Mouse (Mus musculus) hindbrain, embryonic 14.5 days (tissue): ENCODE results near the gene Srrt. TPM values are rescaled to one million over a fixed set of nuclear protein-coding genes. Genes with fewer than 3 reads are reported as not detected.
A peak's percentile ranks its signal among the peaks of the same experiment; 100 is the strongest.

Experiments used
- ATAC-seq: fragments of 200-750 bp; cut with Nextera tagmentation; 2 replicates; pipeline ENCODE4 v1.8.0; 2017; ENCODE audit warnings: moderate number of reproducible peaks, mild to moderate bottlenecking, moderate TSS enrichment, moderate library complexity; ENCODE audit not compliant: low FRiP score
- DNase-seq: peaks from one replicate; pipeline ENCODE4 v3.0.0-alpha.2; 2015; ENCODE audit warnings: low spot score
- H3K27ac ChIP-seq: fragments of 300-500 bp; sonication (generic); 2 replicates; pipeline ENCODE4 v1.5.1; 2014; ENCODE audit warnings: mild to moderate bottlenecking, moderate library complexity
- H3K27me3 ChIP-seq: fragments of 300-500 bp; sonication (generic); 2 replicates; pipeline ENCODE4 v1.6.1; 2014; ENCODE audit warnings: mild to moderate bottlenecking, low read length, mixed read lengths; ENCODE audit not compliant: control insufficient read depth, insufficient read depth
- H3K36me3 ChIP-seq: fragments of 300-500 bp; sonication (generic); replicated peaks from 2 replicates; pipeline ENCODE4 v1.6.1; 2014; ENCODE audit not compliant: control insufficient read depth, insufficient read depth
- H3K4me1 ChIP-seq: fragments of 300-500 bp; sonication (generic); replicated peaks from 2 replicates; pipeline ENCODE4 v1.6.1; 2014; ENCODE audit warnings: antibody characterized with exemption, low read length, mixed read lengths; ENCODE audit not compliant: control insufficient read depth, insufficient read depth
- H3K4me2 ChIP-seq: fragments of 300-500 bp; sonication (generic); replicated peaks from 2 replicates; pipeline ENCODE4 v1.6.1; 2014; ENCODE audit warnings: mild to moderate bottlenecking, moderate library complexity
- H3K4me3 ChIP-seq: fragments of 300-500 bp; sonication (generic); replicated peaks from 2 replicates; pipeline ENCODE4 v1.5.1; 2014; ENCODE audit warnings: mild to moderate bottlenecking, low read length
- H3K9ac ChIP-seq: fragments of 300-500 bp; sonication (generic); 2 replicates; pipeline ENCODE4 v1.6.1; 2014
- H3K9me3 ChIP-seq: fragments of 300-500 bp; sonication (generic); 2 replicates; pipeline ENCODE4 v1.6.1; 2016; ENCODE audit warnings: low read length; ENCODE audit not compliant: control insufficient read depth
- WGBS: fragments of 180-500 bp; shearing (Covaris S2); extraction: QIAGEN DNeasy Blood & Tissue Kit; methylation state at CpG from one replicate; pipeline ENCODE4 v1.1.7; 2014; 5-methylcytosine and 5-hydroxymethylcytosine counted together
- polyA plus RNA-seq: library from polyadenylated mRNA; unstranded; fragments of >200 nt; fragmentation: Nextera tagmentation; extraction: Ambion mirVana; gene quantifications from 2 replicates; pipeline ENCODE4 v1.2.1, GENCODE M21; 2014

The Srrt gene
- polyA plus RNA-seq, 1 experiment from 2014 or later = 75.0 TPM

DNA sequence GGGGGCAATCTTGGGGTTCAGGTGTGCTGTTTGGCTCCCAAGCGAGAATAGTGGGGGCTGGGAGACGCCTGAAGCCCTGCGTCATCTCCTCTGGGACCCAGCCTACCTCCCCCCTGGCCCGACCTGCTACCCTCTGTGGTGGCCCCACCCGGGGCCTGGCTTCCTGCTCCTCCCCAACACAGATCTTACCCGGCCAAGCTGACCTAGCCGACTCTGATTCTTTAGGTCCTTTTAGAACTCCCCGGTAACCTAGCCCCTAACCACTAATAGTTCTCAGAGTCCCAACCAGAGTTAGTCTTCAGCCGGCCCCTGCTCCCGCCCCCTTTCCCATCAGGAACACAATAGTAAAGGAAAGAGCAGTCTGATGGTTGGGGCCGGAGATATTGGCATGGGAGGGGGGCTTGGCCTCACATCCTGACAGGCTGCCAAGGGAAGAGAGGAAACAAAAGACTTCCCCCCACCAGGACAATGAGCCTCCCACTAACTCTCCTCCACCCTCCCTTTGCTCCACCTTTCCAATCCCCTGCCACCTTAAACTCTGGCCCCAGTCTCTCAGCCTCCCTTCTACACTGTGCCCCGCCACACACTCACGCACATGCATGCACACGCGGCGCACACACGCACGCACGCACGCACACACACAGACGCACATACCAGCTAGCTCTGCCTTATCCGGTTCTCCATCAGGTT, 32.0 kb upstream of the Srrt start:
- H3K36me3 ChIP-seq = no peaks in the 10 kb centered on the region
- WGBS = 6% methylated on average over 22 of the region's 22 CpGs
- H3K9ac ChIP-seq = peak overlapping the region; percentile 62
- no peaks in the 10 kb centered on the region for H3K9me3 ChIP-seq
- peak overlapping the region; percentile 91 for H3K27ac ChIP-seq
- H3K4me3 ChIP-seq = peak overlapping the region; percentile 40
- DNase-seq = peak; percentile 54
- H3K27me3 ChIP-seq = no peaks in the 10 kb centered on the region
- H3K4me2 ChIP-seq = peak overlapping the region; percentile 87
- peak; percentile 49 for ATAC-seq
- peaks cover 18% of the 10 kb centered on the region for H3K4me1 ChIP-seq

DNA sequence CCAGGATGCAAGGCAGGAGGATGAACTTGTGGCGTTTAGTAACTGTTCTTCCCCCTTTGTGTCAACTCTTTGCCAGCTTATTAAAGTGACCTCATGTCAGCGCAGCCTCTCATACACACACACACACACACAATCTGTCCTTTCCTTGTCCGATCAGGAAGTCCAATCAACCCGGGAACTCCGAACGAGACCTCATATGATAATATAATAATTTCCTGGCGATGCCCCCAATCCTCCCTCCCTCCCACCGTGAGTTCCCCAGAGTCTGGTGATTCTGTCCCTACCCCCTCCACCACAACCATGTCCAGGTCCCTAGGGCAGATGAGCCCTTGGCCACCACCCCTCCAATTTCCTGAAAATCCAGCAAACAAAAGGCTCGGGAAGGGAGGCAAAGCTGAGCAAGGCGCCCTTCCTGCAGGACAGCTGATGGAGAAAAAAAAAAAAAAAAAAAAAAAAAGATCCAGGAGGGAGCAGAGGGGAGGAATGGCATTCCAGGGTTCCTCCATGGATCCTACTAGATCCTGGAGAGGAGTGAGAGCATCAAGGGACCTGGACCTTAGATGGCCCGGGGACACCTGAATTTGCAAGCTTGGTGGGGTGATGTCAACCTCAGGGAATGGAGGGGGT, 31.3 kb upstream of the Srrt start:
- H3K9ac ChIP-seq = peak overlapping the region; percentile 62
- H3K4me2 ChIP-seq = peak overlapping the region; percentile 87
- ATAC-seq = peak; percentile 14
- no peaks in the 10 kb centered on the region for H3K9me3 ChIP-seq
- 2% methylated on average over 11 of the region's 11 CpGs for WGBS
- H3K27me3 ChIP-seq = no peaks in the 10 kb centered on the region
- peak overlapping the region; percentile 91 for H3K27ac ChIP-seq
- H3K4me3 ChIP-seq = peak overlapping the region; percentile 40
- peaks cover 18% of the 10 kb centered on the region for H3K4me1 ChIP-seq
- DNase-seq = peak; percentile 67
- H3K36me3 ChIP-seq = no peaks in the 10 kb centered on the region

DNA sequence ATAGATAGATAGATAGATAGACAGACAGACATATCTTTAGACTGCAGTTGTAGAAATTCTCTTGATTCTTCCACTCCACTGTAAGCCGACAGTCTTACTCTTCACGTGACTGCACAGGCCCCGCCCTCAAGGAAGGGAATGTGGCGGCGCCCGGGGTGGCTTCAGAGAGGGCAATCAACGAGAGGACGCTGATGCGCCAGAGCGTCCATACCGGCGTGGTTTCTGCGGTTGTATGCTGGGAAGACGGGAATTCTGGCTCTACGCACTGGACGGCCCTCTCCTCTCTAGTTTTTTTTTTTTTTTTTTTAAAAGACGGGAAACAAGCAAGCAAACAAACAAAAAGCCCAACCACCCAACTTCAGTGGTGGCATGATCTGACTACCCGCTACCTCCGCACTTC, 30.8 kb upstream of the Srrt start:
- Histone ChIP-seq H3K4me1 (peaks cover 18% of the 10 kb centered on the region), H3K9me3 (no peaks in the 10 kb centered on the region), H3K9ac (peak overlapping the region; percentile 62), H3K27me3 (no peaks in the 10 kb centered on the region), H3K4me3 (peak overlapping the region; percentile 40), H3K36me3 (no peaks in the 10 kb centered on the region), H3K4me2 (peak overlapping the region; percentile 87), H3K27ac (peak overlapping the region; percentile 91)
- DNase-seq (peak; percentile 88), ATAC-seq (peak; percentile 86)
- WGBS = under 1% methylated on average over 18 of the region's 19 CpGs

DNA sequence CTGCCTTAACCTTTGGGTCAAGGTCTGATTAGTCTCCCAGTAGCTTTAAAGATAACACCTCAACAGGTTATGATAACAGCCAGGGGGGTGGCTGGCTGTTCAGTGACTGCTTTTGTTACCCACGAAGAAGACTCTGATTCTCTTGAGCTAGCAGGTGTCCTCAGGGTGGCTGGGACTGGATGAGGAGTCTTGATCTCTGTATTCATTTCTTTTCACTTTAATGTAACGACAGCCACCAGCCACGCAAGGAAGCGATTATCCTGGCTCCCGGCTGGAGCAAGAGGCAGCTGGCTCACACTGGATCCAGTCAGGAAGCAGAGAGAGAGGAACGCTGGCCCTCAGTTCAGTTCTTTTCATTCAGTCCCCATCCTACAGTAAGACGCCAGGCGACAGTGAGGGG, 29.7 kb upstream of the Srrt start:
- 66% methylated on average over 8 of the region's 8 CpGs for WGBS
- H3K9ac ChIP-seq = 0 out of 2 replicates have a peak overlapping the region, but pooled peaks have one; percentile 38

GRCm38 (mm10) chr5:137335066-137335465, 27.6 kb upstream of the Srrt start:
- H3K4me2 ChIP-seq = no peak overlapping the region

More for the DNA sequence above, 29.7 kb upstream of the Srrt start:
- Histone ChIP-seq H3K36me3 (no peaks in the 10 kb centered on the region), H3K4me2 (no peak overlapping the region), H3K4me3 (no peak overlapping the region), H3K9me3 (no peaks in the 10 kb centered on the region), H3K27ac (no peak overlapping the region), H3K27me3 (no peaks in the 10 kb centered on the region), H3K4me1 (peaks cover 25% of the 10 kb centered on the region)
- no peak for ATAC-seq
- no peak for DNase-seq

GRCm38 (mm10) chr5:137334317-137334716, 26.8 kb upstream of the Srrt start:
- DNase-seq (no peak), ATAC-seq (no peak)
- H3K36me3 ChIP-seq = peaks cover 4% of the 10 kb centered on the region; the same call in 1 of the 2 replicates
- H3K4me3 ChIP-seq = no peak overlapping the region
- H3K27me3 ChIP-seq = no peaks in the 10 kb centered on the region
- no peaks in the 10 kb centered on the region for H3K9me3 ChIP-seq
- H3K4me1 ChIP-seq = peaks cover 20% of the 10 kb centered on the region
- peak overlapping the region; percentile 70 for H3K4me2 ChIP-seq
- H3K27ac ChIP-seq = no peak overlapping the region; the same call in 1 of the 2 replicates
- H3K9ac ChIP-seq = no peak overlapping the region
- 55% methylated on average over 10 of the region's 10 CpGs for WGBS

More at GRCm38 (mm10) chr5:137335066-137335465, 27.6 kb upstream of the Srrt start:
- Histone ChIP-seq H3K9ac (no peak overlapping the region), H3K4me1 (peaks cover 26% of the 10 kb centered on the region), H3K27me3 (no peaks in the 10 kb centered on the region), H3K36me3 (peaks cover 3% of the 10 kb centered on the region; the same call in 1 of the 2 replicates), H3K27ac (no peak overlapping the region), H3K9me3 (no peaks in the 10 kb centered on the region), H3K4me3 (no peak overlapping the region)
- no peak for DNase-seq
- ATAC-seq = no peak
- WGBS = 67% methylated on average over 6 of the region's 6 CpGs

DNA sequence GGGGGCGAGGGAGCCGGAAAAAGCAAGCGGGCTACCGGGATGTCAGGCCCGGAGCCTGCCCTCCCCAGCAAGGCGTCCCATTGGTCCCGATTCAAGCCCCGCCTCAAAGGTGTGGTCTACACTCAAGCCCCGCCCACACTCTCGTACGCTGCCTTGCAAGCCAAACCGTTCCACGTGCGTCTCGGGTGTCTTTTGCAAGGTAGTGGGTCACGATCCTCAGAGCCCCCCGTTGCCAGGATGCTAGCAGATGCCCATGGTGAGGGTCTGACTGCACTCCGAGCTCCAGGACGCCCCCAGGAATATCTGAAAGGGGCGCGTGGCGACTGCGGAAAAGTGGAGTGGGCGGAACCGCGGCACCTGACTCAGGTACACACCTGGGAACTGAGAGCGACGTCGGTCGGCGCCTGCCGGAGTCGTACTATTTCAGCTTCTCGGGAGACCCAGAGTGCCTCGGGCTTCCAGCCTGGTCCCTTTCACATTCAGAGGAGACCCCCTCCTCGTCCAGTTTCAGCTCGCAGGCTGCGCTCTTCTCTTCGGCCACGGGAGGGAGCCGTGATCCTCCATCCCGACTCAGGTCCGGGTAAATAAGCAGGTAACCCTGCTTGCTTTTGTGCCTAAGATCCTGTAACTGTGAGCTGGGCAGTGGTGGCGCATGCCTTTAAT, 26.2 kb upstream of the Srrt start, which contains the start of gene Slc12a9:
Gene Slc12a9, minus strand, starts transcription at position 86 of the 663 bp plus-strand sequence.
- Histone ChIP-seq H3K4me1 (peaks cover 13% of the 10 kb centered on the region), H3K9ac (peak within 1 kb of the TSS; percentile 81), H3K27ac (peak within 1 kb of the TSS; percentile 76), H3K36me3 (peaks cover 6% of the 10 kb centered on the region; the same call in 1 of the 2 replicates), H3K4me3 (peak within 1 kb of the TSS; percentile 59), H3K4me2 (peak within 1 kb of the TSS; percentile 70), H3K9me3 (no peaks in the 10 kb centered on the region), H3K27me3 (no peaks in the 10 kb centered on the region)
- ATAC-seq = peak; percentile 91
- under 1% methylated on average over 44 of the region's 44 CpGs for WGBS
- DNase-seq = peak; percentile 96

DNA sequence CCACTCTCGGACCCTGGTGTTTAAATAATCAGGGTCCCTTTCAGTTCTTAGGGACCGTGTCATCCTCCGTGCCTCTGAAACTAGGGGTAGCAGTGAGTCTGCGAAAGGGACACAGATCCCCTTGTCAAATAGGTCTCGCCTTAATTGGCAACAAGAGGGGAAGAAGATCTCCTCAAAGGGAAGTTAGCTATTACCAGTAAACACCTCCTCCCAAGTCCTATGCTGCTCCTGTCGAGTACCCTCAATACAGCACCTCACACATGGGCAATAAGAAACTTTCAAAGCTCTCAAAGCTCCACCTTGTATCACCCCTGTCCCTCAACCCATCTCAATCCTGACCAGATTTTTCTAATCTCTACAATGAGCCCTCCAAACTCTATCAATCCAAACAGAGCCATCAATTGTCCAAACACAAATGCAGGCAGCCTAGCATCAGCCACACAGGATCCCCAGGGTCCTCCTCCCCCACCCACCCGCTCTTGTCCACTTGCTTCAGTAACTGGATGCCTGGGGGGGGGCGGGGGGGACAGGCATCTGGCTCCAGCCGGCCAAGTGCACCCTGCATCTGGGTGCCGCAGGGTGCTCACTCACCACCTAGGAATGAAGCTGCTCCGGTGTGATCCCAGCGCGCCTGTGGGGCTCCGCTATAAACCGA, 25.5 kb upstream of the Srrt start:
- 18% methylated on average over 15 of the region's 15 CpGs for WGBS
- H3K4me2 ChIP-seq = peak overlapping the region; percentile 70
- no peaks in the 10 kb centered on the region for H3K27me3 ChIP-seq
- ATAC-seq (no peak; the same call in 1 of the 2 replicates), DNase-seq (peak; percentile 26)
- peaks cover 13% of the 10 kb centered on the region for H3K4me1 ChIP-seq
- H3K27ac ChIP-seq = peak overlapping the region; percentile 76
- H3K9ac ChIP-seq = peak overlapping the region; percentile 81
- peaks cover 12% of the 10 kb centered on the region; the same call in 1 of the 2 replicates for H3K36me3 ChIP-seq
- H3K4me3 ChIP-seq = peak overlapping the region; percentile 59
- no peaks in the 10 kb centered on the region for H3K9me3 ChIP-seq
